Mouse (Mus musculus) limb, embryonic 14.5 days (tissue): ENCODE measurements around the gene Bicc1. TPM values are rescaled to one million over a fixed set of nuclear protein-coding genes. Genes with fewer than 3 reads are reported as not detected.
A peak's percentile ranks its signal among the peaks of the same experiment; 100 is the strongest.

Experiments
- ATAC-seq: fragments of 200-750 bp; cut with Nextera tagmentation; 2 replicates; pipeline ENCODE4 v1.8.0; 2017; ENCODE audit warnings: low read depth, moderate number of reproducible peaks, moderate TSS enrichment; ENCODE audit not compliant: low FRiP score
- DNase-seq: peaks from one replicate; pipeline ENCODE4 v3.0.0-alpha.2; 2015; ENCODE audit warnings: low spot score
- H3K27ac ChIP-seq: fragments of 300-500 bp; sonication (generic); replicated peaks from 2 replicates; pipeline ENCODE4 v1.5.1; 2014; ENCODE audit warnings: low read depth, mild to moderate bottlenecking, low read length, moderate library complexity, mixed read lengths
- H3K27me3 ChIP-seq: fragments of 300-500 bp; sonication (generic); 2 replicates; pipeline ENCODE4 v1.6.1; 2014; ENCODE audit warnings: low read length, mixed read lengths; ENCODE audit not compliant: control insufficient read depth, insufficient read depth
- H3K36me3 ChIP-seq: fragments of 300-500 bp; sonication (generic); 2 replicates; pipeline ENCODE4 v1.6.1; 2014; ENCODE audit warnings: mild to moderate bottlenecking, low read length, moderate library complexity, mixed read lengths; ENCODE audit not compliant: control insufficient read depth, insufficient read depth
- H3K4me1 ChIP-seq: fragments of 300-500 bp; sonication (generic); 2 replicates; pipeline ENCODE4 v1.6.1; 2014; ENCODE audit warnings: antibody characterized with exemption, low read length, mixed read lengths; ENCODE audit not compliant: control insufficient read depth, insufficient read depth
- H3K4me2 ChIP-seq: fragments of 300-500 bp; sonication (generic); replicated peaks from 2 replicates; pipeline ENCODE4 v1.6.1; 2014; ENCODE audit warnings: low read depth, mild to moderate bottlenecking, low read length, moderate library complexity; ENCODE audit not compliant: severe bottlenecking
- H3K4me3 ChIP-seq: fragments of 300-500 bp; sonication (generic); replicated peaks from 2 replicates; pipeline ENCODE4 v1.5.1; 2014; ENCODE audit warnings: low read length
- H3K9ac ChIP-seq: fragments of 300-500 bp; sonication (generic); 2 replicates; pipeline ENCODE4 v1.6.1; 2014; ENCODE audit warnings: mild to moderate bottlenecking, low read depth, low read length, moderate library complexity; ENCODE audit not compliant: severe bottlenecking
- H3K9me3 ChIP-seq: fragments of 300-500 bp; sonication (generic); 2 replicates; pipeline ENCODE4 v1.6.1; 2016; ENCODE audit warnings: low read length; ENCODE audit not compliant: control insufficient read depth
- POLR2A ChIP-seq: fragments of 200-500 bp; IDR thresholded peaks from 2 replicates; pipeline ENCODE4 v1.8.0; 2012; ENCODE audit warnings: inconsistent platforms, mild to moderate bottlenecking, moderate library complexity, borderline replicate concordance; ENCODE audit not compliant: insufficient read depth, insufficient read length; ENCODE audit errors: extremely low read depth
- WGBS: fragments of 180-500 bp; shearing (Covaris S2); extraction: QIAGEN DNeasy Blood & Tissue Kit; methylation state at CpG from one replicate; pipeline ENCODE4 v1.1.7; 2014; 5-methylcytosine and 5-hydroxymethylcytosine counted together
- polyA plus RNA-seq, 2 experiments: library from polyadenylated mRNA; depleted of rRNA in 1 of 2; stranded (reverse) in 1 of 2; unstranded in 1 of 2; fragments of >200 nt; fragmentation: Nextera tagmentation in 1 of 2; extraction: Ambion mirVana in 1 of 2; gene quantifications; 2 replicates each; pipeline versions ENCODE4 v1.2.1 to v1.2.3; 2012 to 2014

Gene Bicc1
- polyA plus RNA-seq, 2 experiments: 38.8 to 50.5 TPM

- Histone ChIP-seq H3K27me3 (no peaks in the 10 kb centered on the region), H3K4me3 (no peak overlapping the region), H3K4me2 (no peak overlapping the region), H3K27ac (no peak overlapping the region), H3K9me3 (no peaks in the 10 kb centered on the region), H3K4me1 (no peaks in the 10 kb centered on the region), H3K36me3 (no peaks in the 10 kb centered on the region), H3K9ac (no peak overlapping the region)
- no peak for DNase-seq
- no peak for ATAC-seq
- 80% methylated on average over 8 of the region's 8 CpGs for WGBS
- TF ChIP-seq POLR2A: no peak
Observed at GRCm38 (mm10) chr10:71100815-71101499, 58.5 kb downstream of the Bicc1 start.

- ATAC-seq (no peak), DNase-seq (no peak)
- Histone ChIP-seq H3K4me3 (no peak overlapping the region), H3K27ac (peak overlapping the region; percentile 49; the same call in 1 of the 2 replicates), H3K9me3 (no peaks in the 10 kb centered on the region), H3K9ac (no peak overlapping the region), H3K4me2 (no peak overlapping the region), H3K36me3 (no peaks in the 10 kb centered on the region), H3K27me3 (no peaks in the 10 kb centered on the region), H3K4me1 (peaks cover 14% of the 10 kb centered on the region; the same call in 1 of the 2 replicates)
- TF ChIP-seq POLR2A: no peak
- 22% methylated on average over 8 of the region's 8 CpGs for WGBS
Observed at GRCm38 (mm10) chr10:71094707-71095254, 64.7 kb downstream of the Bicc1 start.

DNA sequence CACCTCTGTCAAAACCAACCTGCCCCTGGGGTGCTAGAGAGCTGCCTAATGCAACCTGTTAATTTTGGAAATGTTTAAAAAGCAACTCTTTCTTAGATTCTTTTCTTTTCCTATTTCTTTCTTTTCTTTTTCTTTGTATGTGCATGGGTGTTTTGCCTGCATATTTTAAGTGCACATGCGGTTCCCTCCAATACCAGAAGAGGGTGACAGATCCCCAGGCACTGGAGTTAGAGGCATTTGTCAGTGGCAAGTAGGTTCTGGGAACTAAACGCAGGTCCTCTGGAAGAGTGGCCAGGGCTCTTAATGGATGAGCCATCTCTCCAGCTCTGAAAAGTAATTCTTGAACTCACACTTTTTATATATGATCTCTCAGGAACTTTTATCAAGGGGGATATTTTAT lies 66.2 kb downstream of the Bicc1 start:
- no peaks in the 10 kb centered on the region for H3K9me3 ChIP-seq
- H3K4me1 ChIP-seq: peaks cover 14% of the 10 kb centered on the region; the same call in 1 of the 2 replicates
- no peak overlapping the region for H3K9ac ChIP-seq
- no peaks in the 10 kb centered on the region for H3K27me3 ChIP-seq
- ATAC-seq: no peak
- 83% methylated on average over 2 of the region's 2 CpGs for WGBS
- H3K36me3 ChIP-seq: no peaks in the 10 kb centered on the region
- no peak overlapping the region for H3K4me3 ChIP-seq
- H3K4me2 ChIP-seq: no peak overlapping the region
- no peak overlapping the region for H3K27ac ChIP-seq
- TF ChIP-seq POLR2A: no peak
- DNase-seq: no peak

GRCm38 (mm10) chr10:71087359-71087716 lies 72.2 kb downstream of the Bicc1 start:
- ATAC-seq: no peak

GRCm38 (mm10) chr10:71086571-71087358 lies 72.7 kb downstream of the Bicc1 start:
- Histone ChIP-seq H3K36me3 (no peaks in the 10 kb centered on the region), H3K4me3 (no peak overlapping the region), H3K4me1 (peaks cover 33% of the 10 kb centered on the region), H3K9me3 (no peaks in the 10 kb centered on the region), H3K9ac (no peak overlapping the region), H3K4me2 (no peak overlapping the region), H3K27me3 (no peaks in the 10 kb centered on the region), H3K27ac (no peak overlapping the region)
- peak; percentile 63 for ATAC-seq
- 40% methylated on average over 4 of the region's 4 CpGs for WGBS
- no peak for TF ChIP-seq POLR2A
- peak; percentile 50 for DNase-seq

More at GRCm38 (mm10) chr10:71087359-71087716, 72.2 kb downstream of the Bicc1 start:
- Histone ChIP-seq H3K9ac (no peak overlapping the region), H3K27me3 (no peaks in the 10 kb centered on the region), H3K4me3 (no peak overlapping the region), H3K4me2 (no peak overlapping the region), H3K9me3 (no peaks in the 10 kb centered on the region), H3K36me3 (no peaks in the 10 kb centered on the region), H3K4me1 (peaks cover 36% of the 10 kb centered on the region), H3K27ac (no peak overlapping the region)
- TF ChIP-seq POLR2A: no peak
- 86% methylated on average over 4 of the region's 4 CpGs for WGBS
- DNase-seq: no peak
